Mouse (Mus musculus) layer of hippocampus, adult 18-20 months (tissue): ENCODE results near the gene Ogdhl. TPM values are rescaled to one million over a fixed set of nuclear protein-coding genes. Genes with fewer than 3 reads are reported as not detected.
"Not testable (repeated sequence)": the region's sequence is repeated elsewhere in the genome, so short reads cannot be mapped to it uniquely, and the experiment has no call there.

Experiments
- DNase-seq, 2 experiments: peaks; one replicate each; pipeline ENCODE4 v3.0.0; 2022; ENCODE audit warnings: low spot score in 2 of 2
- long read RNA-seq: library from polyadenylated mRNA; stranded (forward); transcript quantifications from one replicate; pipeline ENCODE4 v2.0.0, GENCODE M21; 2021
- total RNA-seq, 2 experiments: library from RNA; stranded (reverse); gene quantifications; 2 replicates each; pipeline ENCODE4 v1.2.3; 2021

Ogdhl gene
- 100 to 1,000 TPM; 103 to 111 TPM for total RNA-seq
- long read RNA-seq, transcript Ogdhl-203 (24 exons, 3,723 nt) = major isoform, 98 of 155 reads
- long read RNA-seq, partial matches to known transcripts = 35 of 155 reads
- long read RNA-seq, other reads (novel, unspliced or antisense) = 22 of 155 reads

GRCm38 (mm10) chr14:32321732-32322685 is at the start of gene Ogdhl:
TSS of gene Ogdhl (plus strand) at chr14:32322019.
- DNase-seq = peak; percentile 71 to 85

- peak; percentile 39 to 79 for DNase-seq
Measured at GRCm38 (mm10) chr14:32301622-32302021, 20.2 kb upstream of the Ogdhl start.

- no peak for DNase-seq
Measured at GRCm38 (mm10) chr14:32302423-32302822, 19.4 kb upstream of the Ogdhl start.

- no peak for DNase-seq
Measured at GRCm38 (mm10) chr14:32304921-32305320, 16.9 kb upstream of the Ogdhl start.

- DNase-seq = peak; percentile 61 to 85
Measured at GRCm38 (mm10) chr14:32309876-32310275, 11.9 kb upstream of the Ogdhl start.

GRCm38 (mm10) chr14:32311381-32312035 is 10.3 kb upstream of the Ogdhl start:
- DNase-seq = no peak

- DNase-seq = no peak
Measured at GRCm38 (mm10) chr14:32317822-32318221, 4.0 kb upstream of the Ogdhl start.

- DNase-seq = no peak
Measured at GRCm38 (mm10) chr14:32323221-32323620, 1.4 kb downstream of the Ogdhl start.

GRCm38 (mm10) chr14:32327366-32327765 is 5.5 kb downstream of the Ogdhl start:
- DNase-seq = peak in 1 of 2 experiments; percentile 26

- no peak for DNase-seq
Measured at GRCm38 (mm10) chr14:32332515-32333445, 11.0 kb downstream of the Ogdhl start.

GRCm38 (mm10) chr14:32336021-32336420 is 14.2 kb downstream of the Ogdhl start:
- no peak for DNase-seq

GRCm38 (mm10) chr14:32336547-32336946 is 14.7 kb downstream of the Ogdhl start:
- no peak for DNase-seq

- no peak for DNase-seq
Measured at GRCm38 (mm10) chr14:32341823-32342222, 20.0 kb downstream of the Ogdhl start.

GRCm38 (mm10) chr14:32344176-32344575 is 22.4 kb downstream of the Ogdhl start:
- DNase-seq = no peak

- no peak for DNase-seq
Measured at GRCm38 (mm10) chr14:32344694-32345093, 22.9 kb downstream of the Ogdhl start.

GRCm38 (mm10) chr14:32347307-32347706 is 25.5 kb downstream of the Ogdhl start:
- DNase-seq = no peak

- not testable (repeated sequence) for DNase-seq
Measured at GRCm38 (mm10) chr14:32351181-32351920, 29.5 kb downstream of the Ogdhl start.

- DNase-seq = no peak
Measured at GRCm38 (mm10) chr14:32364359-32364758, 42.5 kb downstream of the Ogdhl start.

- DNase-seq = no peak
Measured at GRCm38 (mm10) chr14:32369756-32370155, 47.9 kb downstream of the Ogdhl start.

- DNase-seq = no peak
Measured at GRCm38 (mm10) chr14:32372510-32372909, 50.7 kb downstream of the Ogdhl start.
